Mouse (Mus musculus) cerebellum, adult 2 months (tissue): ENCODE results near the gene Gm49336.

Experiments
- CTCF ChIP-seq: fragments of 200-500 bp; IDR thresholded peaks from 2 replicates; pipeline ENCODE4 v1.5.1; 2011; ENCODE audit warnings: low read depth, mild to moderate bottlenecking, control low read depth, low read length, moderate library complexity, borderline replicate concordance; ENCODE audit not compliant: insufficient read depth
- POLR2A ChIP-seq: fragments of 200-500 bp; IDR thresholded peaks from 2 replicates; pipeline ENCODE4 v1.6.1; 2011; ENCODE audit warnings: low read length, control low read depth, borderline replicate concordance; ENCODE audit not compliant: insufficient read depth

GRCm38 (mm10) chr14:60170845-60171610 lies 80.3 kb downstream of the Gm49336 start:
- no peak for TF ChIP-seq POLR2A
- TF ChIP-seq CTCF: no peak
